Mouse (Mus musculus) regulatory T cell (primary cell): ENCODE data around the gene Wdfy4.

Experiments
- in situ Hi-C: fragments of 300-600 bp; cut with MboI, MseI; formaldehyde crosslinking; loops from one replicate; pipeline ENCODE4 v1.15.1; 2025; ENCODE audit warnings: high pct_unique_total_duplicates

Gene Wdfy4

DNA sequence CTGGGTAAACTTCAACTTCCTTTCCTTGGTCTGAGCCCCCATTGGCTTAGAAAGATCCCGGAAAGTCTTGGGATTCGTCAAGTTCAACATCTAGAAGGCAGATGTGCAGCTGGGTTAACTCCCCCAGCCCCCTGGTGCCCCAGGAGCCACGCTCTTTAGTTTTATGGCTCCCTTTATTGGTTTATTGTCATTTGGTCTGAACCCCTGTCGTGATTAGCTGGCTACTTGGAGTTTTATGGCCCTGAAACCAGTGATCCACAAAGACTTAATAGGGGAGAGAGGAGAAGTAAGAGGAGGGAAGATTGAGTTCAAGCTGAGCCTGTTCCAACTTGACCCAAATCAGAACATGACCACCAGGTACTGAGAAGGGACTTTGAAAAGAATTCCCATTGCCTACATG, 198.6 kb downstream of the Wdfy4 start:
- in situ Hi-C loops = no loop called here

DNA sequence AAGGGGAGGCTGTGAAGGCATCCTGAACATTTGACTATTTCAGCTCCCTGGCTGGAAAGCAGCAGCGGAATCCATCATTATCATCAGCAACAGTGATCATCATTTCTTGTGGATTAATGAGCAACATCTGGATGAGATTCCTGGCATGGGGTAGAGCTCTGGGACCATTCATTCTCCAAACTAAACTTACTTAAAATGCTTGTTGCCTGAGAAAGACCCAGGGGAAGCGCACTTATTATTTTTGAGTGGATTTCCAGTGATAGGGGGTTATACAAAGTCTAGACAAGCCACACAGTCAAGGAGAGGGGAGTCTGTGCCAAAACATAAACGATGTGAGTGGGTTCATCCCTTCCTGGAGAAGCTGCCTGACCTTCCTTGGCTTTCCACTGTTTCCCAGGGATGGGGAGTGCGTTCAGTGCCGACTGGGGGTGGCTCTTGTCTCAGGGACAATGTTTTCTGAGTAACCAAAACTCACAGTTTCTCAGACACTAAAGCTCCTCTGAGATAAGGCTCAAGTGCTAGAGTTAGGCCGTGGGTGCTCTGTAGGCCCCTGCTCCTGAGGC, 201.1 kb downstream of the Wdfy4 start:
- in situ Hi-C loops = no loop called here

DNA sequence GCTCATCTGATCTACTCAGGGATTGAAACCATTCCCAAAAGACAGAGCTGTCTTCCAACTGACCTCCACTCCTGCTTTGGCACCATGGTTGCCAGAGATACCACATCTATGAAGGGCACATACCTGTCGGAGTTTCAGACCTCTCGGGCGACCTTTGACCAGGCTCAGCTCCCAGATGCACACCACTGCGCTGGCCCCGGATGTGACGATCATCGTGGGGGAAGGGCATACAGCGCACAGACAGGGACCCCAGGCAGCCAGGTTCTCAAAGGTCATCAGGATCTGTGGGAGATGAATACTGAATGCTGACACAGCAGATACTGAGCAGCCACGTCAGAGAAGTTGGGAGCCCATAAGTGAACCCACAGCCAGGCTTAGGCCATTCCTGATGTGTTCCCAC, 214.6 kb downstream of the Wdfy4 start:
- in situ Hi-C loops = no loop called here

DNA sequence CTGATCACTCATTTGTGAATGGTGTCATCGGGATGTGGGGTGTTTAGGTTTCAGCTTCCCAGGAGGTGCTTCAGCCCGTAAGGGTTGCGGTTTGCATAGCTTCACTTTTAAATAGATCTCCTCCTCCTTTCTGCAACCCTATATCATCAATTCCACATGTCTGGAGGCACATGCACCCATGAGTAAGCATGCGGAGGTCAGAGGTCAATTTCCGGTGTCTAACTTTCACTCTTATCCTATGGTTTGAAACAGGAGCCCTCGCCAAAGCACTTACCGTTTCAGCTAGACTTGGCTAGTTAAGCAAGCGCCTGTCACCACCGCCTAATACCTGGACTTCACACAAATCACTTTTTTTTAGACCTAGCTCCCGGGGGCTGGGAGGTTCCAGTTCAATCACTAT, 220.6 kb downstream of the Wdfy4 start:
- in situ Hi-C loops = no loop called here

DNA sequence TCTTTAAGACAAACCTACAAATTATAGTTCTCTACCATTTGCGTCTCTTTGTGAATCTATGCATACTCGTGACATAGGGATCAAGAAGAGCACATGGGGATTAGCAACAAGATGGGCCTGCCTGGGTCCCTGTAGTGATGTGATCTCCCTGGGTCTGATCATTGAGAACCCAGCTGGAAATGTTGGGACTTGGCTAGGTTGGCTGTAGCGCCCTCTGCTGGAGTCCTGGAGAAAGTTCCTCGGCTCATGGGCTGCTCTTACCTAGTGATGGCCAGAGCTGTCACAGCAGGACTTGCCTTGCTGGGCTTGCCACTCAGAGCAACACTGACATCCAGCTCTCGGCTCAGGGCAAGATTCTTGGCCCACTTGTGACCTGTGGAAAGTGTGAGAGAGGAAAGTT, 224.8 kb downstream of the Wdfy4 start:
- in situ Hi-C loops = no loop called here

DNA sequence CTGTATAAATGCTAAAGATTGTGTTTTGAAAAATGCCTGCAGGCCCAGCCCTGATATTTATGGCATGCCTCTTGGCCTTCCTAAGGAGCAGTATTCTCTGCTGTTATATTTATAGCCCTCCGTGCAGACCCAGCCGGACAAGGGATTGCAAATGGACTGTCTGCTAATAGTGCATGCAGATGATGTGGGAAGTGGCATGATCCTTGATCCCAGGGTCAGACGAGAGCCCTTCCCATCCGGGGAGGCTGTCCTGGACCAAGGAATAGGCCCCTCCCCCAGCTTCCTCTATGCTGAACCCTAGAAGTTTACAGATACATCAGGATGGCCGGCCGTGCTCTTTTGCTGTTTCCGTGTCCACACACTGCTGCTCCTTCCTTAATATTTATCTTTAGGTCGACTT, 226.6 kb downstream of the Wdfy4 start:
- in situ Hi-C loops = loop anchor here (5.0 kb wide), 1 partner anchor 186 kb away; no protein-coding TSS in a partner anchor

DNA sequence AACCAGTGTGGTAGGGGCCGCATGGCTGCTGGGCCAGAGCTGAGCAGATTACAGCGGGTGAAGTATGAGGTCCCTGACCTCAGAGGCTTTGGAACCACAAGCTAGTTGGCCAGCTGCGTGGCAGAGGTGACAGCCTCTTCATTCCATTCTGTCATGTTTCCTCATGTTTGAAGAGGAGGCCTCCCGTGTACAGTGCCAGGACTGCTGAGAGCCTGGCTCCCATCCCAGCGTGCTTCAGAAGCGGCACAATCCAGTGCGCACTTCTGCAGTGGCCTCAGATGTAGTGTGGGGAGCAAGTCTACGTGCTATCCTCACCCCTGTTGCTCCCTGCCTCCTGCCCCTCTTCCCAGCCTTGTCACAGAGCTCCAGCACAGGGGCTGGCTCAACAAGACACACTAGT, 228.8 kb downstream of the Wdfy4 start:
- in situ Hi-C loops = loop anchor here (5.0 kb wide), 1 partner anchor 184 kb away; no protein-coding TSS in a partner anchor

DNA sequence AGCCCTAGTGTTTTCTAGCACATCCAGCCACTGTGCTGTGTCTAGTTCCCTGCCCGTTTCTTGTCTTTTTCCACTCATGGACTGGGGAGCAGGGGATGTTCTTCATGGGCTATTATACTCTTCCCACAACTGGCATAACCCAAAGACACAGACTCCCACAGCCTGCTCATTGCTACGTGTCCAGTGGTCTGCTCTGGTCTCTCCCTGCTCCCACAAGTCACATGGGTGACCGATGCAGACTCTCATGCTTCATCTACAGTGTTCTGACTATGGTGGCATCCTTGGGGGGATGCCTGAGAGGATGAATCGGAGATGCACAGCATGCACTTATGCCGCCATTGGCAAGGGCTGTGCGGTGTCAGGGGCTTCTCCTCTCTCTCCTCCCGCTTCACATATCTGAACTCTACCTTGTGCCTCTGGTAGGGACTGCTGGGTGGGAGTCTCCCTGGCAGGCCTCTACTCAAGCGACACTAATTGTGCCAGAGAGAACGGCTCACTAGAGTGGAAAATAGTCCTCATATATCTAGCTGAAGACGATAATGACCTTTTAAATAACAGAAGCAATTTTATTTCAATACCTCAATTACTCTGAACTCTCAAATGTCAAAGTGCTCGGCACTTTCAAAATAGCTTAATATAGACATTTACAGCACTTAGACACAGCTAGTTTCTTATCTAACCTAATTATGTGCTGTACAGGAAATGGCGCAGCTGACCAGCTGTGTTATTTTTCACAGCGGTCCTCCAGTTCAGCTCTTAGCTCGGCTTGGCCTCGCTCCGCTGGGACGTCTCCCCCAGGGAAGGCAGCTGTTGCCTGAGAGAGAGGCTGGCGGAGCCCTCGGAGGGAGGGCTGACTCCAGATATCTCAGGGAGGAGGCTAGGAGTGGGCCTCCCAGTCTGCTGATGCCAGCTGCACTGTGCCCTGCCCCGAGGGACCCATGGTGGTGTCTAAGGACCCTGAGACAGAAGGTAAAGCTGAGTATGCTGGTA, 234.7 kb downstream of the Wdfy4 start:
- in situ Hi-C loops = no loop called here

DNA sequence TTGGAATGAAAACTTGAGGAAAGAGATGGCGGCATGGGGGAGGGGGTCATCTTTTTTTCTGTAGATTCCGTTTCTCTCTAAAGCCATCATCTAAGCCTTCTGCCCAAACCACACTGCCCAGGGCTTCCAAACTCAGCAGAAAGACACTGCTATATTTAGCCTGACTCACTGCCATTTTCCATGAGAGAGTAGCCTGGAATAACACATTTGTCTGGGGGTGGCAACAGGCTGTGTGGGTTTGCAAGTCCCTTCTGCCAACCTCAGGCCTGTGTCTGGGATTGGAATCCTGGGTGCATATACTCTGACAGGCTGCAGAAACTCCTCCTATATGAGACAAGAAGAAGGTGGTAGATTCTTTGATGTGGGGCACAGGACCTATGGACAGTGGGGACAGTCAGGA, 237.8 kb downstream of the Wdfy4 start:
- in situ Hi-C loops = no loop called here

DNA sequence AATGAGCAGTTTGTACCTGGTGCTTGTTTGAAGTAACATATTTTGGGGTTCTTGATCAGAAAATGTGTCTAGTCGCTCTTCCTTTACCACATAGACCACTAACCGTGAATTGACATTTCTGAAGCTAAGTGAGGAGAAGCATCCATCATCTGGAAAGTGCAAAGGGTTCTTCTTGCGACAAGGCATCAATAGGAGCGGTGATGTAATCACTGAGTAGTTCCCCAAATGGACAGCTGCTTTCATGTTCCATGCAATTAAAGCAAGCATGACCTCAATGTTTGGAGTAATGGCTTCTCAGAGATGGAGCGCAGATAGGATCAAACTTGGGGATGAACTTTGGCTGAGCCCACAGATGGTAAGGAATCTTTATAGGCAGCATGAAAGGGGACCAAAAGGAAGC, 246.1 kb downstream of the Wdfy4 start:
- in situ Hi-C loops = no loop called here

DNA sequence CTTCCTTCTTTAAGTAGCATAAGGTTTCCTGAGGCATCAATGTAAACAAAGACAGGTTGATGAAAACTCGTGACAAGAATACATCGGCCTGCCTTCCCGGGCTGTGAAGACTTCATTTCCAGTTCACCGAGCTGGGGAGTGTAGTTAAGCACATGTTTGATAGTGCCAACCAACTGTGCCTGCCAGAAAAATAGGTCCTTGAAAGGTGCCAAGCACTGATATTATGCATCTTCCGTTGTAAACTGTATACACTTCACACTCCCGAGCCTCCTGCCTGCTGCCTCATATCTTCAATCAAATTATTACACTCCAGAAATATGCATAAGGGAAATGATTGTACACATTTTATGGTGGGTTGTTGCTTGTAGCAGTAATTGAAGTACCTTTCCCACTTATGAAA, 251.2 kb downstream of the Wdfy4 start:
- in situ Hi-C loops = no loop called here

DNA sequence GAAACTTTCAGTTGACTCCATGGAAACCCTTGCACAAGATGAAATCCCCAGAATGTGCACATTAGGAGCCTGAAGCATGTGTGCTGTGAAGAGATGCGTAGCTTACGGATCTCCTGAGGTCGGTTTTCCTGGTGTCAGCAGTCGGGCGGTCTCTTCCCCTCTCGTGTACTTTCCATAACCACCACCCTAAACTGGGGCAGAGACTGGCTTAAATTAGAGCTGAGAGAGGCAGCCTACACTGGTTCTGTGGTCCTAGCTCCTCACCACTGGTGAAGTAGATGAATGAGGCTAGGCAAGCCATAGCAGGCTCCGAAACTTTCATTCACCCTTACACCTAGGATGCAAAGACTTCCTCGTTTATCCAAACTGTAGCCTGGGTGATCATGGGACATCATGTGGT, 253.1 kb downstream of the Wdfy4 start:
- in situ Hi-C loops = no loop called here

DNA sequence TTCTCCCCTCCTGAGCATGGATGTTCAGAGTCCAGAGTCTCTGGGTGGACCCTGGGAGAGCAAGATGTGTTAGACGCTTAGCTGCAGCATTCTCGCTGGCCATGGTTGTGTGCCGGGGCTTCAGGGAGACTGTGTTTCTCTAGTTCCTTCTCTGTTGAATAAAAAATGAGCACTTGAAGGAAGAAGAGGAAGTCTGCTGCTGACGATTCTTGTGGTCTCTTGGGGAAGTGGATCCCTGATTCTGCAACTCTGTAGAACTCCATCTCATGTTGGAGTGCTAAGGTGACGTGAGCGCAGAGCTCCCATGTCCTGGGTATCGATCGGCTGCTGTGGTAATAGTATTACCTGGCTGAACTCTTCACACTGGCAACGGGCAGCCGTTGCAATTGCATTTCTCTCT, 253.6 kb downstream of the Wdfy4 start:
- in situ Hi-C loops = no loop called here

DNA sequence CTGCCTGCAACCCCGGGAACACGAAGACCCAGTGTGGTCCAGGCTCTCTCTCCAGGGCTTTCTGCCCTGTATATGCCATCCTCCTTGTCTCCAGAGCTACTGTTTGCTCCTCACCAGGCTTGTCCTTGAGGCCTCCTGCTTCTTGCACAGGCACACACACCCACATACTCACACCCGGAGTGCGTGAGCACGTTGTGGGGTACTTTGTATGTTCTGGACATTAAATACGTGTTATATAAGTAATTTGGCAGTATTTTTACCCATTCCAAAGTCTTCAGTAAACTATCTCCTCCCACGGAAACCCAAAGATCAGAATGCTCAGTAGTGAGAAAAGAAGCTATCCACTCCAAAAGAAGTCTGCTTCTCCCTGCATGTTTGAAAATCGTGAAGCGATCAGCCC, 261.4 kb downstream of the Wdfy4 start:
- in situ Hi-C loops = no loop called here

DNA sequence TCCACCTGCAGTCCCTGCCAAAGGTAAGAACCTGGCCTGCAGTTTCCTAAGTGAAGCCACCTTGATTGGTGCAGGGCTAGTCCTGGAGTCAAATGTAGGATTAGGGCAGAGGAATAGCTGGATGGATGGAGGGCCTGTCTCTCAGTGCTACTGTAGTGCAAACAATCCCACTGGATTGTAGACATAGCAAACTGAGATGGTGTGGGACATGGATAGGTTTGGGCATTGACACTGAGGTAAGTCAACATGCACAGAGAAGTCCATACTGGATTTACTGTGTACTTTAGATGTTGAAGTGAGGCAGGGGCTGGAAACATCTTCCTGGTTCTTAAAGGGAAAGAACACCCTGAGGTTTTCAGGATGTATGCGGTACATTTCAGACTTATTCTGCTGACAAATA, 267.4 kb downstream of the Wdfy4 start:
- in situ Hi-C loops = no loop called here

DNA sequence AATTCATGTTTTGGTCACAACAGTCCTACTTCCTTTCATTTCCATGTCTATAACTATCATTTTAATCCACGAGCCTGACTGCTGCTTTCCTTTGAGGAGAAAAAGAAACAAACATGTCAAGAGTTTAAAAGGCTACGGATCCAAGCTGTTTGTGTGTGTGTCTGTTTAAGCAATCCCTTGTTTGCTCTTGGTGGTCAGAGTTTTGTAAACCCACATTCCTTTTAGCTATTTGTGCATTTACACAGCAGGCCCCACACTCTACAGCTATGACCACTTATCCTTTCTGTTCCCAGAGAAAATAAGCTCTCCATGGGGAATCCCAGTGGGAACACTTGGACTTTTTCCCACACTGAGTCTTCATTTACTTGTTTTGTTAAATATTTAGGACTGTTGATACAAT, 269.9 kb downstream of the Wdfy4 start:
- in situ Hi-C loops = no loop called here

DNA sequence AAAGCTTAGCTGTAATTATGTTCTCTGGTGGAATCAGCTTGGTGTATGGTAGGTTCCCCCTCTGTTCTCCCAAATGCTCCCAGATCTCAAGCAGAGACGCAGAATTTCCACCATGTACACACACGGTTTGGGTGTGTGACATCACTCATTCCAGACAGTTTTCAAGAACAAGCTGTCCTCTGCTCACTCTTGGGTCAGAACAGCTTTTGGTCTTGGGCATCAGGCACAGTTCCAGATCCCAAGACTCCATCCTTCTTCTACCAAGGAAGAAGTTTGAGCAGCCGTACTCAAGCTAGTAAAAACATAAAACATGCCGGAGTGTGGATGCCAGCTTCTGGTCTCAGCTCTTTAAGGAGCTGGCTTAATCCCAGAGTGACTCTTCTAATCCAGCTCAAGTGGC, 274.1 kb downstream of the Wdfy4 start:
- in situ Hi-C loops = no loop called here
